Mouse (Mus musculus): ENCODE measurements around the gene Rep15. TPM values are rescaled to one million over a fixed set of nuclear protein-coding genes. Genes with fewer than 3 reads are reported as not detected.
A peak's percentile ranks its signal among the peaks of the same experiment; 100 is the strongest.

The Rep15 gene
- polyA plus RNA-seq, 1 experiment from 2014 or later: 0.19 TPM

DNA sequence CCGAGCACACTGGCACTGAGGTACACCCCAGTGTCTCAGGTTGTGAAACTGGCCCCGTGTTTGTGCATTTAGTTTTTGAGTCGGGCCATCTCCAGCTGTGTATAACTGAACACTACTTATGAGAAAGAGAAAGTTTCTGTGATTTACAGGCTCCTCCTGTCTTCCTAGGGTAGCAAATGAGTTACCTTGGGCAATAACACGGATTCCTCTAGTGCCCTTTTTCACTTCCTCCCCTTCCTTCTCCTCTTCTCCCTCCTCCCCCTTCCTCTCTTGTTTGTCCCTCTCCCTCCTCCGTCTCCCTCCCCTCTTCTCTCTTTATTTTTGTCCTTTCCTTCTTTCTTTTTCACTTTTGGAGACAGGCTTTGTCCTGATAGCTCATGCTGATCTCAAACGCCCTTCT, 20.8 kb upstream of the Rep15 start:
- H3K36me3 ChIP-seq (replicated peaks; ENCODE audit: insufficient read depth, low read length): peaks cover 25% of the 10 kb centered on the region
- H3K4me1 ChIP-seq (ENCODE audit: insufficient read depth): no peaks in the 10 kb centered on the region
- no peaks in the 10 kb centered on the region for H3K27me3 ChIP-seq (ENCODE audit: insufficient read depth, low read length)
- DNase-seq: no peak
- H3K4me3 ChIP-seq (ENCODE audit: low read depth, low read length): no peak overlapping the region
- no peak for ATAC-seq
- H3K9ac ChIP-seq (replicated peaks): no peak overlapping the region
- H3K27ac ChIP-seq (ENCODE audit: low read depth): no peak overlapping the region
- 61% methylated on average over 6 of the region's 6 CpGs for WGBS (ENCODE audit: insufficient replicate concordance)
- TF ChIP-seq CTCF (IDR thresholded peaks at IDR 0.05; ENCODE audit: low read depth) (no peak), EP300 (IDR thresholded peaks at IDR 0.05; ENCODE audit: low read depth) (no peak)
- H3K9me3 ChIP-seq (ENCODE audit: low read length): no peaks in the 10 kb centered on the region
- H3K4me2 ChIP-seq (ENCODE audit: low read depth, low read length): no peak overlapping the region

DNA sequence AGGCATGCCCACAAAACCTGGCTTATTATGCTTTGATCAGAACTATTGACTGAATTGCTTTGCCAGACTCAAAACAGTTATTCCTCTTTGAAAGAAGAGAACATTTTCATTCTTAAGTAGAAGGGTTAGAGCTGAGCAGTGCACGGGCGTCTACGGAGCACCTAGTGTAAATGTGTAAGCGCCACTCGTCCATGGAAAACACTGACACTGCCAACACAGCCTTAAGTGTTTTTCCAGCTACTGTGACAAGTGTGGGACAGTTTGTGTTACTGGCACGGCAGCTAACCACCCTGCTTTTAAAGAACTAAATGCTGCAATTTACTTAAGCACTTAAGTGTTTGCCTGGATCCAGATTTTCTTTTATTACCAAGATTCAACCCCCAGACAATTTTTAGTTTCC, 20.4 kb upstream of the Rep15 start:
- Histone ChIP-seq H3K36me3 (replicated peaks; ENCODE audit: insufficient read depth, low read length) (peaks cover 25% of the 10 kb centered on the region), H3K4me3 (ENCODE audit: low read depth, low read length) (no peak overlapping the region), H3K4me1 (ENCODE audit: insufficient read depth) (no peaks in the 10 kb centered on the region), H3K27ac (ENCODE audit: low read depth) (no peak overlapping the region), H3K9me3 (ENCODE audit: low read length) (no peaks in the 10 kb centered on the region), H3K9ac (replicated peaks) (no peak overlapping the region), H3K4me2 (ENCODE audit: low read depth, low read length) (no peak overlapping the region), H3K27me3 (ENCODE audit: insufficient read depth, low read length) (no peaks in the 10 kb centered on the region)
- WGBS (ENCODE audit: insufficient replicate concordance): 86% methylated on average over 6 of the region's 6 CpGs
- TF ChIP-seq CTCF (IDR thresholded peaks at IDR 0.05; ENCODE audit: low read depth): no peak
- TF ChIP-seq EP300 (IDR thresholded peaks at IDR 0.05; ENCODE audit: low read depth): no peak
- ATAC-seq (no peak), DNase-seq (no peak)

DNA sequence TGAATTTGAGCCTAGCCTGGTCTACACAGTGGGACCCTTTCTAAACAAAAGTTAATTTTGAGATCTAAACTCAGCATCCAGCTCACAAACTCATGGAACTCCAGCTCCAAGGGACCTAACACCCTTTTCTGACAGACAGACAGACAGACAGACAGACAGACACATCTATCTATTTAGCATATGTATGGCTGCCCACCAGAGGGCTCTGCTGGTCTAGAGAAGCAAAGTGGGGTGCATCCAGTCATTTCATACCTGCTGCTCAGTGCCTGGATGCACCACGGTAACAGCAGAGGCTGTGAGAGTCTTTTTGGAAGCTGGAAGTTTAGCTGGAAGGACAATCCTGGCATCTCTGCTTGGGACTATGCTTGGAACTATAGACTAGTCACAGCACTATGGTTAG, 18.8 kb upstream of the Rep15 start:
- ATAC-seq: no peak
- WGBS (ENCODE audit: insufficient replicate concordance): 75% methylated on average over 1 of the region's 1 CpGs
- Histone ChIP-seq H3K4me2 (ENCODE audit: low read depth, low read length) (no peak overlapping the region), H3K36me3 (replicated peaks; ENCODE audit: insufficient read depth, low read length) (peaks cover 22% of the 10 kb centered on the region), H3K4me3 (ENCODE audit: low read depth, low read length) (no peak overlapping the region), H3K9me3 (ENCODE audit: low read length) (no peaks in the 10 kb centered on the region), H3K27me3 (ENCODE audit: insufficient read depth, low read length) (no peaks in the 10 kb centered on the region), H3K9ac (replicated peaks) (no peak overlapping the region), H3K27ac (ENCODE audit: low read depth) (no peak overlapping the region), H3K4me1 (ENCODE audit: insufficient read depth) (no peaks in the 10 kb centered on the region)
- peak; percentile 38 for TF ChIP-seq CTCF (IDR thresholded peaks at IDR 0.05; ENCODE audit: low read depth)
- TF ChIP-seq EP300 (IDR thresholded peaks at IDR 0.05; ENCODE audit: low read depth): no peak
- DNase-seq: peak; percentile 5

DNA sequence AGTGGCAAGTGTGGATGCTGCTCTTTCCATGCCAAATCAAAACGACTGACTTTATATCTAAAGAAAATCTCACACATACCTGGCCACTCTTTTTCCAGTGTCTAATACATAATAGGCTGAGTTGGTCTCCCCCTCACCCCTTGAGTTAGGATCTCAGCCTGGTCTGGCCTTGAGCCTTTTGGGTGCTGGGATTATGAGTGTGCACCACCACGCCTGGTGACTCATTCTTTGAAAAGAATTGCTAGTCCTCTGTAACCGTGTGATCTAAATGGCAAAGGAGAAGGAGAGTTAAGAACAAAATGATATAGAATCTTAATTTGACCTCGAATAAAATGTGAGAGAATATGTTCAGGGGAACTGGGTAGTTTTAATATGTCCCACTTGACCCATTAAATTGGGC, 14.5 kb upstream of the Rep15 start:
- TF ChIP-seq CTCF (IDR thresholded peaks at IDR 0.05; ENCODE audit: low read depth) (no peak), EP300 (IDR thresholded peaks at IDR 0.05; ENCODE audit: low read depth) (no peak)
- H3K27me3 ChIP-seq (ENCODE audit: insufficient read depth, low read length): no peaks in the 10 kb centered on the region
- WGBS (ENCODE audit: insufficient replicate concordance): 73% methylated on average over 4 of the region's 4 CpGs
- H3K27ac ChIP-seq (ENCODE audit: low read depth): no peak overlapping the region
- DNase-seq (peak; percentile 1), ATAC-seq (no peak)
- peaks cover 35% of the 10 kb centered on the region for H3K36me3 ChIP-seq (replicated peaks; ENCODE audit: insufficient read depth, low read length)
- H3K4me2 ChIP-seq (ENCODE audit: low read depth, low read length): no peak overlapping the region
- H3K4me3 ChIP-seq (ENCODE audit: low read depth, low read length): no peak overlapping the region
- no peak overlapping the region for H3K9ac ChIP-seq (replicated peaks)
- H3K9me3 ChIP-seq (ENCODE audit: low read length): no peaks in the 10 kb centered on the region
- H3K4me1 ChIP-seq (ENCODE audit: insufficient read depth): no peaks in the 10 kb centered on the region

DNA sequence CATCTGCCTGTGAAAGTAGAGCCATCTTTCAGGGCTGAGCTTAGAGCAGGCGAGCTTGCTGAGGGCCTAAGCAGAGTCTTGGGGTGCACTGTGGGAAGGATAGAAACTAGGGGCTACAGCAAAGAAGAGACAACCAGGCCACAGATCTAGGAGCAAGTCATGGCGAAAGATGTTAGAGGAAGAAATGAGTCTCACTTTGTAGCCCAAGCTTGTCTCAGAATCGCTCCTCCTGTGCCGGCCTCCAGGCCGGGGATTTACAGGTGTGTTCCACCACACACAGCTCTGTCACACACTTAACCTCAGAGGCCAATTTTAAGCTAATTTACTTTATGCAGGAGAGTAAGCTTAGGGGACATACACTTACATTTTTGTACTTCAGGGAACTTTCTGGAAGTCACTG, 14.0 kb upstream of the Rep15 start:
- peaks cover 39% of the 10 kb centered on the region for H3K36me3 ChIP-seq (replicated peaks; ENCODE audit: insufficient read depth, low read length)
- WGBS (ENCODE audit: insufficient replicate concordance): 83% methylated on average over 5 of the region's 5 CpGs

DNA sequence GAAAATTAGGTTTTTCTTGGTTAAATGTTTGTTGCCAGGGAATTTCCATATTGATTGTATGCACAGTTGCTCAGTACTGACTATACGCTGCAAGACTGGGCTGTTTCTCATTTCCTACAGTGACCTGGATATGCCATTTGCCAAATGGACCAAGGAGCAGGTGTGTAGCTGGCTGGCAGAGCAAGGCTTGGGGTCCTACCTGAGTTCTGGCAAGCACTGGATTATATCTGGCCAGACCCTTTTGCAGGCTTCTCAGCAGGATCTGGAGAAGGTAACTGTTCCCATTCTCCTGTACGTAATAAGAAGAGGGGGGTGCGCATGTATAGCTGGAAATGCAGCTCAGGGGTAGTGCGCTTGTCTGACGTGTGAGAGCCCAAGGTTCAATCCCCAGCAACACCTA, 11.2 kb upstream of the Rep15 start:
- no peak for ATAC-seq
- H3K9ac ChIP-seq (replicated peaks): no peak overlapping the region
- peaks cover 29% of the 10 kb centered on the region for H3K36me3 ChIP-seq (replicated peaks; ENCODE audit: insufficient read depth, low read length)
- no peak overlapping the region for H3K4me2 ChIP-seq (ENCODE audit: low read depth, low read length)
- H3K27ac ChIP-seq (ENCODE audit: low read depth): no peak overlapping the region
- no peaks in the 10 kb centered on the region for H3K9me3 ChIP-seq (ENCODE audit: low read length)
- no peak overlapping the region for H3K4me3 ChIP-seq (ENCODE audit: low read depth, low read length)
- no peaks in the 10 kb centered on the region for H3K4me1 ChIP-seq (ENCODE audit: insufficient read depth)
- 92% methylated on average over 5 of the region's 5 CpGs for WGBS (ENCODE audit: insufficient replicate concordance)
- DNase-seq: no peak
- TF ChIP-seq CTCF (IDR thresholded peaks at IDR 0.05; ENCODE audit: low read depth) (no peak), EP300 (IDR thresholded peaks at IDR 0.05; ENCODE audit: low read depth) (no peak)
- no peaks in the 10 kb centered on the region for H3K27me3 ChIP-seq (ENCODE audit: insufficient read depth, low read length)

More for the DNA sequence above, 14.0 kb upstream of the Rep15 start:
- ATAC-seq (no peak), DNase-seq (peak; percentile 4)
- Histone ChIP-seq H3K4me2 (ENCODE audit: low read depth, low read length) (no peak overlapping the region), H3K27ac (ENCODE audit: low read depth) (no peak overlapping the region), H3K4me1 (ENCODE audit: insufficient read depth) (no peaks in the 10 kb centered on the region), H3K9me3 (ENCODE audit: low read length) (no peaks in the 10 kb centered on the region), H3K4me3 (ENCODE audit: low read depth, low read length) (no peak overlapping the region), H3K9ac (replicated peaks) (no peak overlapping the region), H3K27me3 (ENCODE audit: insufficient read depth, low read length) (no peaks in the 10 kb centered on the region)
- no peak for TF ChIP-seq CTCF (IDR thresholded peaks at IDR 0.05; ENCODE audit: low read depth)
- TF ChIP-seq EP300 (IDR thresholded peaks at IDR 0.05; ENCODE audit: low read depth): no peak

Data from liver, postnatal 0 days (tissue).